Mouse (Mus musculus) cerebral cortex, adult 2 months (tissue): ENCODE data around the gene Chil1.

Experiments
- WGBS: fragments of 180-500 bp; shearing (Covaris S2); methylation state at CpG from one replicate; pipeline ENCODE4 v1.1.7; 2018; 5-methylcytosine and 5-hydroxymethylcytosine counted together

The Chil1 gene

GRCm38 (mm10) chr1:134182025-134182424 lies at the start of gene Chil1:
Gene Chil1 (plus strand): TSS chr1:134182176.
- WGBS, result 56% methylated on average over 4 of the region's 4 CpGs

GRCm38 (mm10) chr1:134133316-134133715 lies 48.7 kb upstream of the Chil1 start:
- WGBS, result 56% methylated on average over 11 of the region's 11 CpGs

- 77% methylated on average over 3 of the region's 3 CpGs for WGBS
These were observed 45.6 kb upstream of the Chil1 start for GRCm38 (mm10) chr1:134136351-134136750.

GRCm38 (mm10) chr1:134138424-134138823 lies 43.6 kb upstream of the Chil1 start:
- WGBS, result 90% methylated on average over 9 of the region's 9 CpGs

- WGBS, result 69% methylated on average over 4 of the region's 4 CpGs
These were observed 39.6 kb upstream of the Chil1 start for GRCm38 (mm10) chr1:134142363-134142794.

- WGBS, result 48% methylated on average over 8 of the region's 8 CpGs
These were observed 35.9 kb upstream of the Chil1 start for GRCm38 (mm10) chr1:134146066-134146465.

GRCm38 (mm10) chr1:134150076-134150475 lies 31.9 kb upstream of the Chil1 start:
- WGBS, result 84% methylated on average over 8 of the region's 8 CpGs

GRCm38 (mm10) chr1:134150745-134151144 lies 31.2 kb upstream of the Chil1 start:
- WGBS, result 95% methylated on average over 9 of the region's 9 CpGs

GRCm38 (mm10) chr1:134151655-134152412 lies 30.1 kb upstream of the Chil1 start:
- 25% methylated on average over 13 of the region's 13 CpGs for WGBS

GRCm38 (mm10) chr1:134152626-134153590 lies 29.1 kb upstream of the Chil1 start:
- 88% methylated on average over 21 of the region's 21 CpGs for WGBS

- WGBS, result 96% methylated on average over 3 of the region's 3 CpGs
These were observed 27.9 kb upstream of the Chil1 start for GRCm38 (mm10) chr1:134154121-134154520.

GRCm38 (mm10) chr1:134154655-134155054 lies 27.3 kb upstream of the Chil1 start:
- 73% methylated on average over 3 of the region's 3 CpGs for WGBS

- 88% methylated on average over 3 of the region's 3 CpGs for WGBS
These were observed 21.6 kb upstream of the Chil1 start for GRCm38 (mm10) chr1:134160404-134160803.

- WGBS, result 77% methylated on average over 6 of the region's 6 CpGs
These were observed 20.6 kb upstream of the Chil1 start for GRCm38 (mm10) chr1:134161399-134161798.

- 94% methylated on average over 6 of the region's 6 CpGs for WGBS
These were observed 19.3 kb upstream of the Chil1 start for GRCm38 (mm10) chr1:134162510-134163225.

GRCm38 (mm10) chr1:134163476-134163875 lies 18.5 kb upstream of the Chil1 start:
- 92% methylated on average over 7 of the region's 7 CpGs for WGBS

GRCm38 (mm10) chr1:134164454-134164853 lies 17.5 kb upstream of the Chil1 start:
- WGBS, result 73% methylated on average over 4 of the region's 4 CpGs

- WGBS, result 93% methylated on average over 3 of the region's 3 CpGs
These were observed 15.4 kb upstream of the Chil1 start for GRCm38 (mm10) chr1:134166547-134166946.

- 37% methylated on average over 14 of the region's 14 CpGs for WGBS
These were observed 14.3 kb upstream of the Chil1 start for GRCm38 (mm10) chr1:134167416-134168305.

- 89% methylated on average over 3 of the region's 3 CpGs for WGBS
These were observed 13.4 kb upstream of the Chil1 start for GRCm38 (mm10) chr1:134168567-134168966.
